Mouse (Mus musculus) kidney, adult 2 months (tissue): ENCODE results near the gene Dock2. TPM values are rescaled to one million over a fixed set of nuclear protein-coding genes. Genes with fewer than 3 reads are reported as not detected.

Experiments
- DNase-seq: peaks from one replicate; pipeline ENCODE4 v3.0.0; 2021
- H3K27ac ChIP-seq: fragments of 200-500 bp; 2 replicates; pipeline ENCODE4 v1.5.1; 2012; ENCODE audit warnings: low read depth, low read length, control low read depth, inconsistent platforms; ENCODE audit not compliant: insufficient read depth
- H3K27me3 ChIP-seq: fragments of 200-500 bp; replicated peaks from 2 replicates; pipeline ENCODE4 v1.6.1; 2012; ENCODE audit warnings: mild to moderate bottlenecking, moderate library complexity, low read length, inconsistent platforms; ENCODE audit not compliant: control insufficient read depth, insufficient read depth
- H3K36me3 ChIP-seq: fragments of 200-500 bp; 2 replicates; pipeline ENCODE4 v1.6.1; 2012; ENCODE audit warnings: mild to moderate bottlenecking, moderate library complexity, low read length, inconsistent platforms; ENCODE audit not compliant: control insufficient read depth, insufficient read depth
- H3K4me1 ChIP-seq: fragments of 200-500 bp; 2 replicates; pipeline ENCODE4 v1.6.1; 2011; ENCODE audit warnings: low read length; ENCODE audit not compliant: control insufficient read depth, insufficient read depth
- H3K4me3 ChIP-seq: fragments of 200-500 bp; 2 replicates; pipeline ENCODE4 v1.5.1; 2011; ENCODE audit warnings: mild to moderate bottlenecking, low read depth, low read length, control low read depth; ENCODE audit not compliant: insufficient read depth
- CTCF ChIP-seq: fragments of 200-500 bp; conservative IDR thresholded peaks from 2 replicates; pipeline ENCODE4 v1.5.1; 2011; ENCODE audit warnings: low read depth, mild to moderate bottlenecking, control low read depth, low read length, moderate library complexity, mixed read lengths; ENCODE audit not compliant: insufficient read depth, insufficient read length
- POLR2A ChIP-seq: fragments of 200-500 bp; IDR thresholded peaks from one replicate; pipeline ENCODE4 v1.6.1; 2011; ENCODE audit warnings: low read depth, low read length, control low read depth
- WGBS: fragments of 180-500 bp; shearing (Covaris S2); methylation state at CpG from one replicate; pipeline ENCODE4 v1.1.7; 2018; 5-methylcytosine and 5-hydroxymethylcytosine counted together
- polyA plus RNA-seq: library from polyadenylated mRNA; depleted of rRNA; stranded (reverse); fragments of >200 nt; gene quantifications from 2 replicates; pipeline ENCODE4 v1.2.3, GENCODE M21; 2012

Gene Dock2
- polyA plus RNA-seq, 1 experiment: 2.8 TPM

DNA sequence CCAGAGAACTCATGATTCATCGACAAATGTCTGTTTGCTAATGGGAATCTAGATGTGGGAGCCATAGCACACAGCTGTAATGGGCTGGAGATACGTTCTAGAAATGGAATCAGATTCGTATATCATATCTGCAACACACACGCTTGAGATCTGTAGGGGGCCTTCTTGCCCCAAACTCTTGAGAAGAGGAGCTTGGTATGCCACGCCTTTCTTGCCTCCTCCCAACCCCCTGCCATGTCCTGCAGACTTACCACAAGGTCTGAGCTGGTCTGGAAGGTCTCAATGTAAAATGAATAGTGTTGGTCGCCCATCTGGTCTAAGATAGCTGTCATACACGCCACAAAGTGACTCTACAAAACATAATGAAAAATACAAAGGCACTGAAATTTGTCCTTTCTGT, 471.5 kb downstream of the Dock2 start:
- no peak for DNase-seq
- Histone ChIP-seq H3K27me3 (peaks cover 2% of the 10 kb centered on the region; the same call in 1 of the 2 replicates), H3K27ac (no peak overlapping the region), H3K4me3 (no peak overlapping the region), H3K4me1 (no peaks in the 10 kb centered on the region), H3K36me3 (no peaks in the 10 kb centered on the region)
- 72% methylated on average over 7 of the region's 7 CpGs for WGBS
- TF ChIP-seq CTCF (no peak), POLR2A (no peak)

DNA sequence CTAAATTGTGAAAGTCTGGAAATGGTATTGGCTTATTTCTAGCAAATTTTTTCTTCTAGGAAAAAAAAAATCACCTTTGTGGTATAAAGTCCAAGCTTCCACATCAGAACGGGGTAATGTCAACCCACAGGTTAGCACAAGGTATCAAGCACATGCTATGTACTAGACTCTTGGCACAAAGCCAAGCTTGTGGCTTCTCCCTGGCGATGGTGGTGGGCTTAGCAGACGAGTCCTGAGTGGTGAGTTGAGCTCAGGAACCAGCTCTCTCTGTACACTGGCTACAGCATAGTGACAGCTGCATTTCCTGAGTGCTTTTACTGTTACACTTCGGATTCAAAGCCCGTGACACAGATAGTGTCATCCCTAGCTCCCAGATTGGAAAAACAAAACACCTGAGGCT, 472.0 kb downstream of the Dock2 start:
- Histone ChIP-seq H3K36me3 (no peaks in the 10 kb centered on the region), H3K27ac (no peak overlapping the region), H3K4me1 (no peaks in the 10 kb centered on the region), H3K27me3 (peaks cover 2% of the 10 kb centered on the region; the same call in 1 of the 2 replicates), H3K4me3 (no peak overlapping the region)
- 49% methylated on average over 5 of the region's 5 CpGs for WGBS
- DNase-seq: no peak
- no peak for TF ChIP-seq POLR2A
- TF ChIP-seq CTCF: no peak

- H3K27me3 ChIP-seq: no peaks in the 10 kb centered on the region
- no peak overlapping the region for H3K27ac ChIP-seq
- H3K4me3 ChIP-seq: no peak overlapping the region
- DNase-seq: no peak
- 63% methylated on average over 2 of the region's 2 CpGs for WGBS
- no peaks in the 10 kb centered on the region for H3K36me3 ChIP-seq
- H3K4me1 ChIP-seq: no peaks in the 10 kb centered on the region
- TF ChIP-seq CTCF: no peak
- no peak for TF ChIP-seq POLR2A
Measured at GRCm38 (mm10) chr11:34309360-34309759, 474.3 kb downstream of the Dock2 start.

- H3K27ac ChIP-seq: no peak overlapping the region
- no peak for DNase-seq
- H3K27me3 ChIP-seq: no peaks in the 10 kb centered on the region
- WGBS: 62% methylated on average over 3 of the region's 3 CpGs
- no peak overlapping the region for H3K4me3 ChIP-seq
- H3K4me1 ChIP-seq: no peaks in the 10 kb centered on the region
- H3K36me3 ChIP-seq: no peaks in the 10 kb centered on the region
- TF ChIP-seq POLR2A (no peak), CTCF (no peak)
Measured at GRCm38 (mm10) chr11:34308731-34309130, 475.0 kb downstream of the Dock2 start.

DNA sequence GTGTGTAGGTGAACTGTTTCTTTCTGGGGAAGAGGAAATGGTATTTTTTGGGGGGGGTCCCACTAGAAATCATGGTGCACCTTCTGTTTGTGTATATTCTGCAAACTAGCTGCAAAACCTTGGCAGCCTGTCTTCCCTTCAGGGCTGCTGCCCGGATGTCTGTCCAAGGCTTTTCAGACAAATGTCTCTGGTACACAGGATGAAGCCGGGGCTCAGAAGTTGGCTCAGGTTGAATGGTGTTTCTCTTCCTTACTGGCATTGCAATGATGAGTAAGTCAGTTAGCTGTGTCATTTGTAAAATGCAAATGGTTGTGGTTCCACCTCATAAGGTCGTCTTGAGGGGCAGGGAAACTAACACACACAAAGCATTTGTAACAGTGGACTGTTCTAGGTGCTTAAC, 477.5 kb downstream of the Dock2 start:
- 67% methylated on average over 3 of the region's 3 CpGs for WGBS
- TF ChIP-seq POLR2A: no peak
- TF ChIP-seq CTCF: no peak
- no peak overlapping the region for H3K27ac ChIP-seq
- H3K27me3 ChIP-seq: no peaks in the 10 kb centered on the region
- no peaks in the 10 kb centered on the region for H3K4me1 ChIP-seq
- H3K4me3 ChIP-seq: no peak overlapping the region
- no peak for DNase-seq
- no peaks in the 10 kb centered on the region for H3K36me3 ChIP-seq

- WGBS: 88% methylated on average over 7 of the region's 7 CpGs
- Histone ChIP-seq H3K4me3 (no peak overlapping the region), H3K27ac (no peak overlapping the region), H3K36me3 (no peaks in the 10 kb centered on the region), H3K4me1 (no peaks in the 10 kb centered on the region), H3K27me3 (no peaks in the 10 kb centered on the region)
- no peak for TF ChIP-seq POLR2A
- TF ChIP-seq CTCF: no peak
- DNase-seq: no peak
Measured at GRCm38 (mm10) chr11:34300064-34300463, 483.6 kb downstream of the Dock2 start.

GRCm38 (mm10) chr11:34299550-34299949, 484.1 kb downstream of the Dock2 start:
- TF ChIP-seq CTCF (no peak), POLR2A (no peak)
- 64% methylated on average over 1 of the region's 1 CpGs for WGBS

DNA sequence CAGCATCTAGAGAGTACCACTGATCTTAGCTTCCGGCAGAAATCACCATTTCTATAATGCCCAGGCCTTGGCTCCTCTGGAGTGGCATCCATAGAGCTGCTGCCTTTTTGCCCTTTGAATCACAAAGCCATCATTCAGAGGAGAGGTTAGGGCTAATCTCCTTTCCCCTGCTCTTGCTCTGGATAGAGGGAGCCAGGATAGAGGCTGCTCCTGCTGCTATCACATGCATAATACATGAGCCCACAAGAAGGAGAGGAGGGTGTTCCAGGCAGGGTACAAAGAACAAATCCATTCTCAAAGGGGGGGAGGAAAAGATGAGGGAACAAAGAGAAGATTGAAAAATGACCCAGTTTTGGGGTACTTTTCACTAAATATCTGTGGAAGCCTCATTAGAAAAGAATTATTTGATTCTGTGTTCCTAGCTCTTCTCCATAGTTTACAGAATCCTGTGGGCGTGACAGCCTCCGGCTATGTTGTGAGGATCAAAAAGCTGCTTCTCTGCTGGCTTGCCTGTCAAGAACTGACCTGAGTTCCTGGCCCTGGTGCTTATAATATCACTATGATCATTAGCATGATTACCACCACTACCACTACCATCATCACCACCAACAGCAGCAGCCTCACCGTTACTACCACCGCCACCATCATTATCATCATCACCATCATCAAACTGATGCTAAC, 485.9 kb downstream of the Dock2 start:
- H3K27ac ChIP-seq: no peak overlapping the region
- 80% methylated on average over 5 of the region's 5 CpGs for WGBS
- no peaks in the 10 kb centered on the region for H3K4me1 ChIP-seq
- DNase-seq: no peak
- H3K4me3 ChIP-seq: no peak overlapping the region
- H3K36me3 ChIP-seq: no peaks in the 10 kb centered on the region
- TF ChIP-seq POLR2A: no peak
- TF ChIP-seq CTCF: no peak
- no peaks in the 10 kb centered on the region for H3K27me3 ChIP-seq

More at GRCm38 (mm10) chr11:34299550-34299949, 484.1 kb downstream of the Dock2 start:
- no peak overlapping the region for H3K27ac ChIP-seq
- no peaks in the 10 kb centered on the region for H3K27me3 ChIP-seq
- H3K4me1 ChIP-seq: no peaks in the 10 kb centered on the region
- DNase-seq: no peak
- no peak overlapping the region for H3K4me3 ChIP-seq
- no peaks in the 10 kb centered on the region for H3K36me3 ChIP-seq
